Mouse (Mus musculus): ENCODE results near the gene Abr. TPM values are rescaled to one million over a fixed set of nuclear protein-coding genes. Genes with fewer than 3 reads are reported as not detected.
A peak's percentile ranks its signal among the peaks of the same experiment; 100 is the strongest.

Gene Abr
- polyA plus RNA-seq, 1 experiment from 2014 or later = 42.7 TPM

DNA sequence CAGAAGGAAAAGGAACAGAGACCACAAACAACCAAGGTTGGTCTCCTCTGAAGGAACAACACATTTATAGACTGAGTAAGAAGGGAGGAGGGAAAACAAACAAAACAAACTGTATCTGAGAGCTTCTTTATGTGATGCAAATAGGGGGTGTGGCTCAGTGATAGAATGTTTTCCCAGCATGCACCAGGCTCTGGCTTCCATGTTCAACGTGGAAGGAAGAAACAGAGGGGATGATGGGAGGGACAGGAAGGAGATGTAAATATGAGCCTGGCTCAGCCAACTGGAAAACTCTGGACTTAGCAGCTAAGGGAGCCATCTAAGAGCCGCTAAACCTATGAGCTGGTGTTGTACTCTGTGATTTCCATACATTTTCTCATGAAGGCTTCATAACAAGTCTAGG, 7.9 kb downstream of the Abr start:
- Histone ChIP-seq H3K4me3 (ENCODE audit: low read depth, low read length) (no peak overlapping the region), H3K36me3 (ENCODE audit: control insufficient read depth, insufficient read depth, low read length) (no peaks in the 10 kb centered on the region), H3K27me3 (ENCODE audit: control insufficient read depth, insufficient read depth, low read length) (no peaks in the 10 kb centered on the region), H3K9ac (replicated peaks; ENCODE audit: low read depth, low read length) (no peak overlapping the region), H3K9me3 (ENCODE audit: control insufficient read depth, low read depth, low read length) (no peaks in the 10 kb centered on the region), H3K27ac (ENCODE audit: low read length) (no peak overlapping the region), H3K4me2 (replicated peaks; ENCODE audit: low read depth, low read length) (no peak overlapping the region), H3K4me1 (ENCODE audit: control insufficient read depth, insufficient read depth, low read length) (peaks cover 6% of the 10 kb centered on the region; the same call in 1 of the 2 replicates)
- no peak for ATAC-seq (ENCODE audit: insufficient number of reproducible peaks, insufficient read depth, low FRiP score, low read depth)
- WGBS = 48% methylated on average over 2 of the region's 2 CpGs

DNA sequence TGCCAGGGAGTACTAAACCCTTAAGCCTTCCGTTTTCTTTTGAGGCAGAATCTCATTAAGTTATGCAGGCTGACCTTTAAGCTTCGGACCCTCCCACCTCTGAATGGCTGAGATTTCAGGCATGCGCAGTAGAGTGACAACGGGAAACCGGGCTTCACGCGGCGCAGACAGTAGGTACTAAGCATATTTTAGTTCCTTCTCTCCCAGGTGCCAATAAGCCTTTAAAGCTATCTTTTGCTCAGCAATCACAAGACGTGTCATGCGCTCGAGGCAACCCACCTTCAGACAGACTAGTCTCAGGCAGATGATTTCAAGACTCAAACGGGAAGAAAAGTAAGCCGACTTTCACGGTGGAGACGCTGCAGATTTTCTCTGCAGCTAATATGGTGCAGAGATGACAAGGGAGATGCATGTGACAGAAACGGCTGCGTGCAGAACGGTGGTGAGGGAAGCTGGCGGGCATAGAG, 9.4 kb downstream of the Abr start:
- Histone ChIP-seq H3K36me3 (ENCODE audit: control insufficient read depth, insufficient read depth, low read length) (no peaks in the 10 kb centered on the region), H3K9ac (replicated peaks; ENCODE audit: low read depth, low read length) (peak overlapping the region; percentile 14), H3K27me3 (ENCODE audit: control insufficient read depth, insufficient read depth, low read length) (no peaks in the 10 kb centered on the region), H3K27ac (ENCODE audit: low read length) (no peak overlapping the region), H3K4me2 (replicated peaks; ENCODE audit: low read depth, low read length) (peak overlapping the region; percentile 65), H3K4me3 (ENCODE audit: low read depth, low read length) (peak overlapping the region; percentile 36), H3K9me3 (ENCODE audit: control insufficient read depth, low read depth, low read length) (no peaks in the 10 kb centered on the region), H3K4me1 (ENCODE audit: control insufficient read depth, insufficient read depth, low read length) (peaks cover 6% of the 10 kb centered on the region; the same call in 1 of the 2 replicates)
- under 1% methylated on average over 19 of the region's 19 CpGs for WGBS
- no peak for ATAC-seq (ENCODE audit: insufficient number of reproducible peaks, insufficient read depth, low FRiP score, low read depth)

DNA sequence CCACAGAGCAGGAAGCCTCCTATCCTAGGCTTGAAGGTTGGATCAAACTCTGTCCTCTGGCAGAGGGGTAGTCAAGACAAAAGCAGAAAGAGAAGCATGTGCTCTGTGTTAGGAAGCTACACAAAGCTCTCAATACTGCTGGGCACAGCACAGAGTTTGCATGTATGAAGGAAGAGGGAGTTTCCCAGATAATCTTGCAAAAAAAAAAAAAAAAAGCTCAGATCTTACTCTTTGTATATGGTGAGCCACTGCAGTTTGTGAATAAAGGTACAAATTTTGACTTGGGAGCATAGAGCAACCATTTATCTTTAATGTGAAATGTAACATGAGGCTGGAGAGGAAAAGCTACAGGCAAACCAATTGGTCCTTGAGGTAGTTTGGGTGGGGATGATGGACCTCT, 11.2 kb downstream of the Abr start:
- Histone ChIP-seq H3K27me3 (ENCODE audit: control insufficient read depth, insufficient read depth, low read length) (no peaks in the 10 kb centered on the region), H3K4me1 (ENCODE audit: control insufficient read depth, insufficient read depth, low read length) (peaks cover 6% of the 10 kb centered on the region; the same call in 1 of the 2 replicates), H3K9ac (replicated peaks; ENCODE audit: low read depth, low read length) (no peak overlapping the region), H3K4me2 (replicated peaks; ENCODE audit: low read depth, low read length) (no peak overlapping the region), H3K27ac (ENCODE audit: low read length) (no peak overlapping the region), H3K4me3 (ENCODE audit: low read depth, low read length) (no peak overlapping the region), H3K36me3 (ENCODE audit: control insufficient read depth, insufficient read depth, low read length) (no peaks in the 10 kb centered on the region), H3K9me3 (ENCODE audit: control insufficient read depth, low read depth, low read length) (no peaks in the 10 kb centered on the region)
- no peak for ATAC-seq (ENCODE audit: insufficient number of reproducible peaks, insufficient read depth, low FRiP score, low read depth)

DNA sequence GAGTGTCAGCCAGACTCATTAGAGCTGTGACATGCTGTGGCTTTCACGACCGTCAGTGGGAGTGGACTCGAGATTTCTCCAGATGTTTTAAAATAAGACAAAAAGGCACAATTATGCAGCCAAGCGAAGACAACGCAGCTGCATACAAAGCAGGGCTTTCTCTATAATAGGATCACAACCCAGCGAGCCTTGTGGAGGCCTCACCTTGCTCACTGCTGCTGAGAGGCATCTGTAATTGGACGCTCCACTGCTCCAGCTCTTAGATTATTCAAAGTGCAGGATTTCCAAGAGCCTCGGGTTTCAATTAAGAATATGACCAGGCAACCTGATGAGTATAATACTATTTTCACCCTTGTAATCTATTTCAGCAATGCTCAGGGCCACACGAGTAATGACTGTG, 15.6 kb downstream of the Abr start:
- Histone ChIP-seq H3K27ac (ENCODE audit: low read length) (no peak overlapping the region), H3K9ac (replicated peaks; ENCODE audit: low read depth, low read length) (no peak overlapping the region), H3K4me1 (ENCODE audit: control insufficient read depth, insufficient read depth, low read length) (no peaks in the 10 kb centered on the region), H3K4me2 (replicated peaks; ENCODE audit: low read depth, low read length) (no peak overlapping the region), H3K4me3 (ENCODE audit: low read depth, low read length) (no peak overlapping the region), H3K27me3 (ENCODE audit: control insufficient read depth, insufficient read depth, low read length) (no peaks in the 10 kb centered on the region), H3K36me3 (ENCODE audit: control insufficient read depth, insufficient read depth, low read length) (no peaks in the 10 kb centered on the region), H3K9me3 (ENCODE audit: control insufficient read depth, low read depth, low read length) (no peaks in the 10 kb centered on the region)
- WGBS = 79% methylated on average over 9 of the region's 9 CpGs
- no peak for ATAC-seq (ENCODE audit: insufficient number of reproducible peaks, insufficient read depth, low FRiP score, low read depth)

DNA sequence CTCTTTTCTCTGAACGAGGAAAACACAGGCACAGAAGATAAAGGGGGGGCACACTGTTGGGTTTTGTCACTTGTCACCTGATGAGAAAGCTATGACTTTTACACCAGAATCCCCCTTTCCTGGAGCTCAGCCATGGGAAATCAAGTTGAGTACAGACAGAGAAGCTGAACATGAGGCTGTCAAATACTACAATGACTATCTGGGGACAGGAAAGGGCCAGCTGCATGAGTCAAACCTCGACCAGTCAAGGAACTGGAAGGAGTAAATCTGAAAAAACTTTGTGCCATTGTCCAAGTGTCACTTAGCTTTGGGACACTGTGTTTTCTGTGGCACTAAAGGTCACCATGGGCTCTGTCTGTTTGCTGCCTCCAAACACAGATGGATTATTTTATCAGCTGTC, 22.9 kb downstream of the Abr start:
- Histone ChIP-seq H3K4me1 (ENCODE audit: control insufficient read depth, insufficient read depth, low read length) (no peaks in the 10 kb centered on the region), H3K9me3 (ENCODE audit: control insufficient read depth, low read depth, low read length) (no peaks in the 10 kb centered on the region), H3K36me3 (ENCODE audit: control insufficient read depth, insufficient read depth, low read length) (no peaks in the 10 kb centered on the region), H3K27ac (ENCODE audit: low read length) (no peak overlapping the region), H3K9ac (replicated peaks; ENCODE audit: low read depth, low read length) (no peak overlapping the region), H3K4me2 (replicated peaks; ENCODE audit: low read depth, low read length) (no peak overlapping the region), H3K27me3 (ENCODE audit: control insufficient read depth, insufficient read depth, low read length) (no peaks in the 10 kb centered on the region), H3K4me3 (ENCODE audit: low read depth, low read length) (no peak overlapping the region)
- WGBS = 41% methylated on average over 2 of the region's 2 CpGs
- ATAC-seq (ENCODE audit: insufficient number of reproducible peaks, insufficient read depth, low FRiP score, low read depth) = no peak

DNA sequence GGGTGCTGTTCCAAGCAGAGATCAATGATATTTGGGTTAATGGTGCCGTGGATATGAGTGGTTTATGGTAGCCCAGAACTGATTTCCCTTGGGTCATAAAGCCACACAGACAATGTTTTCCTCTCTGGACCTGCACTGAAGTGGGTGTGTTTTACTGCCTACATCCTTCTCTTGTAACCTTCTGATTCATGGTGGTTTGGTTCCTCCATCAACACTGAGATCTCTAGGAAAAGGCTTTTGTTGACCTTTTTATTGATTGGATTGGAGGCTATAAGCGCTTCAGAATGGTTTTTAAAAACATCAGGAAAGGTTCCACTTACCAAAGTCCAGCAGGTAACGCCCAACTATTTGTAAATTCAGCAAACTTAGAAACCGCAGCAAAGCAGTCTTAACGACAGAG, 23.4 kb downstream of the Abr start:
- WGBS = 58% methylated on average over 5 of the region's 5 CpGs
- Histone ChIP-seq H3K4me1 (ENCODE audit: control insufficient read depth, insufficient read depth, low read length) (no peaks in the 10 kb centered on the region), H3K9me3 (ENCODE audit: control insufficient read depth, low read depth, low read length) (no peaks in the 10 kb centered on the region), H3K27ac (ENCODE audit: low read length) (no peak overlapping the region), H3K9ac (replicated peaks; ENCODE audit: low read depth, low read length) (no peak overlapping the region), H3K36me3 (ENCODE audit: control insufficient read depth, insufficient read depth, low read length) (no peaks in the 10 kb centered on the region), H3K4me2 (replicated peaks; ENCODE audit: low read depth, low read length) (no peak overlapping the region), H3K27me3 (ENCODE audit: control insufficient read depth, insufficient read depth, low read length) (no peaks in the 10 kb centered on the region), H3K4me3 (ENCODE audit: low read depth, low read length) (no peak overlapping the region)
- no peak for ATAC-seq (ENCODE audit: insufficient number of reproducible peaks, insufficient read depth, low FRiP score, low read depth)

DNA sequence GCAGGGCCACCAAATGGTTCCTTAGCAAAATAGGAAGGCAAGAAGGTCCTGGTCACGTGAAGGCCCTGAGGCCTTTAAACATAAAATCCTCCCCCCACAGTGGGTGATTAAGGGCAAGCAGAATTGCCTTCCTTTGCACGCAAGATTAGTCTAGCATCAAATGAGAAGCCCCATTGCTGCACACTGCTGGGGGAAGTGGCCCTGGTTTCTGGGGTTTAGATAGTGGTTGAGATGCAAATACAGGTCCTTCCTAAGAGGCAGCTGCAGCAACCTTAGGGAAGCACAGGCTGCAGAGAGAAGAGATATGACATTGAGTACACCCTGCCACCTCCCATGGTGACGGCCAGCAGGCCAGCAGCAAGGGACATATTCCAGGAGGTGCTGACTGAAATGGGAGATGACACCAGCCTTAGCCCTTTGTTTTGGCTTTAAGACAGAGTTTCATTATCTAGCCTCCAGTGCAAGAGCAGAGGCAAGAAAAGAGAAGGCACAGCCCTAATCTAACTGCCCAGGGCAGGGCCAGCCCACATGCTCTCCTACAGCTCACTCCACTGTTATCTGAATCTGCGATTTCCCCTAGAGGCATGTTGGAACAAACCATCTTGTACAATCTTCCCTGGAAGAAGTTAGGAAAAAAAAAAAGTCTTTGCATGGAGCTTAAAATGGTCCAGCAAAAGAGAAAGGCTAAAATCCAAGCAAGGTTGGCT, 28.3 kb downstream of the Abr start:
- no peaks in the 10 kb centered on the region for H3K27me3 ChIP-seq (ENCODE audit: control insufficient read depth, insufficient read depth, low read length)
- ATAC-seq (ENCODE audit: insufficient number of reproducible peaks, insufficient read depth, low FRiP score, low read depth) = no peak
- no peak overlapping the region for H3K4me2 ChIP-seq (replicated peaks; ENCODE audit: low read depth, low read length)
- WGBS = 76% methylated on average over 4 of the region's 4 CpGs
- H3K4me3 ChIP-seq (ENCODE audit: low read depth, low read length) = no peak overlapping the region
- H3K9ac ChIP-seq (replicated peaks; ENCODE audit: low read depth, low read length) = no peak overlapping the region
- no peaks in the 10 kb centered on the region for H3K4me1 ChIP-seq (ENCODE audit: control insufficient read depth, insufficient read depth, low read length)
- H3K27ac ChIP-seq (ENCODE audit: low read length) = no peak overlapping the region
- no peaks in the 10 kb centered on the region for H3K36me3 ChIP-seq (ENCODE audit: control insufficient read depth, insufficient read depth, low read length)
- H3K9me3 ChIP-seq (ENCODE audit: control insufficient read depth, low read depth, low read length) = no peaks in the 10 kb centered on the region

DNA sequence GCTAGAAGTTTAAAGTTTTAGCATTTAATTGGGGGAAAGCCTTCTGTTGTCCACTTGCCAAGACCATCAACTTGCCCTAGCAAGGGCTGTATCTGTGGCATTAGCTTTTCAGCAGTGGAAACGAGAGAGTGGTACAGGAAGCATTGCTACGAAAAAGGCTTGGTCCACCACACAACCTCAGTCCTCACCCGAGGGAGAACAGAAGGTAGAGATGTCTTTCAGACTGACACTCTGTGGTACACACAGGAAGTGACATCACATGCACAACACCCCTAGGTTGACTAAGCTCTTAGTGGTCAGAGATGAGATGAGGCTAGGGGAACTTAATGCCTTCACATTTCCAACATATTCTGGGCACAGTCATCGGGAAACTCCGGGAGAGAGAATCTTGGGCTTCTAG, 32.4 kb downstream of the Abr start:
- Histone ChIP-seq H3K27me3 (ENCODE audit: control insufficient read depth, insufficient read depth, low read length) (no peaks in the 10 kb centered on the region), H3K4me3 (ENCODE audit: low read depth, low read length) (no peak overlapping the region), H3K27ac (ENCODE audit: low read length) (no peak overlapping the region), H3K4me2 (replicated peaks; ENCODE audit: low read depth, low read length) (no peak overlapping the region), H3K9ac (replicated peaks; ENCODE audit: low read depth, low read length) (no peak overlapping the region), H3K9me3 (ENCODE audit: control insufficient read depth, low read depth, low read length) (no peaks in the 10 kb centered on the region), H3K4me1 (ENCODE audit: control insufficient read depth, insufficient read depth, low read length) (no peaks in the 10 kb centered on the region), H3K36me3 (ENCODE audit: control insufficient read depth, insufficient read depth, low read length) (no peaks in the 10 kb centered on the region)
- WGBS = 81% methylated on average over 5 of the region's 5 CpGs
- ATAC-seq (ENCODE audit: insufficient number of reproducible peaks, insufficient read depth, low FRiP score, low read depth) = no peak

Measured in stomach, embryonic 14.5 days (tissue).